Mouse (Mus musculus): Measurements from ENCODE around the gene Spata16.

DNA sequence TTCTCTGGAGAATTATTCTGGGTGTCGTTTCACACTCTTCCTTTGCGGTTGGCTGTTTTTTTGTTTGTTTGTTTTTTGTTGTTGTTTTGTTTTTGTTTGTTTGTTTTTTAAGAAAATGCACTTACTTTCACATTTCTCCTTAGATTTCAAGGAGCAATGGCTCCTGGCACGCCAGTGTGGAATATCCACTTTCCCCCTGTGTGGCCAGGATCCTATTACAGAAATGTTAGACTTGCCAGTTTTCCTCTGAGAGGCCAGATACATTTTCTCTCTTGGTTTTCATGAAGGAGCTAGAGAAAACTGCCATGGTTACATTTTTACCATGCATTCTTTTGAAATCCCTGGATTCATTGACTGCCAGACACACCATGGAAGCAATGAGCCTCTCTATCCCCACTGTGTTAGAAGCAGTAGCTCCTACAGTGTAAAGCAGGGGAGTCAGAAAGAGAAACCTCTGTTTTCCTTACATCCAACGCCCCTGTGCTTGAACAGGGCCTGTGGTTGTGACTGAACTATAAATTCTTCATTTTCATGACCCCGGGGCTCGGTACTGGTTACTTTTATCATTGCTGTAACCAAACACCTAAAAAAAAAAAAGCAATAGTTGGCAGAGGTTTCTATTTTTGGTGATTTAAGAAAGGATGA lies 344.7 kb downstream of the Spata16 start:
- TF ChIP-seq POLR2A (IDR thresholded peaks at IDR 0.05; ENCODE audit: low read depth, low read length) (no peak), CHD2 (IDR thresholded peaks at IDR 0.05; ENCODE audit: low read length) (no peak), E2F4 (IDR thresholded peaks at IDR 0.05; ENCODE audit: insufficient replicate concordance, low read depth, low read length) (no peak), GABPA (IDR thresholded peaks at IDR 0.05; ENCODE audit: insufficient replicate concordance, low read depth, low read length) (no peak), POLR2AphosphoS2 (IDR thresholded peaks at IDR 0.05; ENCODE audit: low read depth, low read length) (no peak), CTCF (conservative IDR thresholded peaks at IDR 0.05 in 1 of 2, IDR thresholded peaks at IDR 0.05 in 1 of 2; ENCODE audit: low read depth in 2 of 2, low read length in 2 of 2) (no peak)

Data from CH12.LX (cell line).